Mouse (Mus musculus): ENCODE measurements around the gene Necab2.

DNA sequence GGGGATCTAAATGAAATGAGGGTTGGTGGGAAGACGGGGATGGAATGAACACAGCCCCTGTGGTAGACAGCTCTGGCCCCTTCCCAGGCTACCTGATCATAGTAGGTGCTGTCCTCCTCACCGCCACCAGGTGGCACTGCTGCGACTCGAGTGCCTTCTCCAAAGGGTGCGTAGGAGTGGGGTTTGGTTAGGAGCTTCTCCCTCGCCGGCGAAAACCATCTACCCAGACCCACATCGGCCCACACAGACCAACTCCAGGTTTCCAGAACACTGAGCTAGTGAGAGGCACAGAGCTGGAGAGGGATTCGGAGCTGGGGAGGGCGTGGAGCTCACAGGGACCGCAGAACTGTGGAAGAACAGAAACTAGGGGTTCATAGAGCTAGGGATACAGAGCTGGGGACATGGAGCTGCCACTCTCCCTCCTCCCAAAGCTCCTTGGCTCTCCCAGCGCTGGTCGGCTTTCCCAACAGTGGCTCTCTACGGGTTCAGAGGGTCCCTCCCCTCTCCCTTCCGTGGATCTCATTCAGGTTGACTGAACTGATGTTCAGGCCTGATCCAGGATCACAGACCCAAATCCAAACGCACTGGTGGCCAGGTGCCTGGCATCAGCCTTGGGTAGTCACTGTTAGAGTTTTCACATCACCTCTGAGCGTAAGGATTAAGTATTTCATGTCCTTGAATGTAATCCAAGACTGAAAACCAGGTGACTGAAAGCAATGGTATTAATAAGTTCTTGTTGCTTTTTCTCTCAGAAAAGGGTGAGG is 33.6 kb upstream of the Necab2 start:
- TF ChIP-seq POLR2A (IDR thresholded peaks at IDR 0.05; ENCODE audit: low read depth, low read length) (no peak), CTCF (IDR thresholded peaks at IDR 0.05; ENCODE audit: extremely low read depth, insufficient read length, insufficient replicate concordance, low read depth, low read length) (peak; percentile 91)

Data from small intestine, adult 2 months (tissue).